Mouse (Mus musculus): ENCODE measurements at regions not wholly inside any gene's neighbourhood (a gene's known extent, or its start where the extent isn't known, plus 50 kb on each side); places are given as distances from the start of the nearest gene placed in this dataset.

- no peak for DNase-seq (ENCODE audit: low spot score in 2 of 2)
Observed at GRCm38 (mm10) chr13:35212276-35212675, 185.4 kb upstream of the Eci2 start.

DNA sequence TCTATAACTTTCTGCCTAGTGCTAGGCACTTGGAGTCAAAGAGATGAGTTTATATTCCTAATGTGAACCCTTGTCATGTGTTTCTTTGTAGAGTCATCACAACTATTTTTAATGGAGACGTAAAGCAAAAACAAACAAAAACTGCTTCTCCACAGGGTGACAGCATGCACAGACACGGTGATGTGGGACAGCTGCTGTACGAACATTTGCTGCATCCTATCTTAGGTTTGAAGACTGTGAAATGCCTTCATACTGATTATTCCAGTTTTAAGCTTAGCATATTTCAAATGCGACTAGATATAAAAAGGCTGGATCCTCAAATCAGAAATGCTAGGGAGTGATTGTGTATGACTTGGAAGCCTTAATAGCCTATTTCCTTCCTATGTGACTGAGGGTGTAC is 187.3 kb upstream of the Eci2 start:
- peak in 1 of 2 experiments; percentile 28 for DNase-seq (ENCODE audit: low spot score in 2 of 2)

DNA sequence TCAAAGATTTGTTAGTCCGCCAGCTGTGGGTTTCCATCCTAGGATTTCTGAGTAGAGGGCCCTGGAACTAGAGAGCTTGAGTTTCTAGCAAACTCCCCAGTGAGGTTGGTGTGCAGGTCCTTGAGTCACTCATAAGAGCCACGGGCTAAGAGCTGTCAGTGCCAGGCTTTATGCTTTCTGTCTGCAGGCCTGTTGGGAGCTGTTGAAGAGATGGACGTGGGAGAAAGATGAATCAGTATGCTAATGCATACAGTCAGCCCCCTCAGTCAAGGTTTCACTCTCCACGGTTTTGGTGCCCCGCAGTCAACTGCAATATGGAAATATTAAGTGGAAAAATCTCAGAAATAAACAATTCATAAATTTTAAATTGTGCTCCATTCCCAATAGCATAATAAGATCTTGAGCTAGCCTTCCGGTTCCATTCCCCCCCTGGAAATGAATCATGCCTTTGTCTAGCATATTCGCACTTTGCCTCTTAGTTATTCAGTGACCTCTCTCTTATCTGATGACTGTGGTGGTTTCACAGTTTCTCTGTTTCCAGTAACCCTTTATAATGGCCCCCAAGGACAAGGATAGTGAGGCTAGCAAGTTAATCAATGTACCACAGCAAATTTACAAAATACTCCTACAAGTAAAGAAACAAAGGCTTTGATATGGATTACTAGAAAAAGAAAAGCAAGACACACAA is 199.4 kb upstream of the Eci2 start:
- no peak for DNase-seq (ENCODE audit: low spot score in 2 of 2)

GRCm38 (mm10) chr13:35226944-35227343 is 200.0 kb upstream of the Eci2 start:
- DNase-seq (ENCODE audit: low spot score in 2 of 2) = no peak

DNA sequence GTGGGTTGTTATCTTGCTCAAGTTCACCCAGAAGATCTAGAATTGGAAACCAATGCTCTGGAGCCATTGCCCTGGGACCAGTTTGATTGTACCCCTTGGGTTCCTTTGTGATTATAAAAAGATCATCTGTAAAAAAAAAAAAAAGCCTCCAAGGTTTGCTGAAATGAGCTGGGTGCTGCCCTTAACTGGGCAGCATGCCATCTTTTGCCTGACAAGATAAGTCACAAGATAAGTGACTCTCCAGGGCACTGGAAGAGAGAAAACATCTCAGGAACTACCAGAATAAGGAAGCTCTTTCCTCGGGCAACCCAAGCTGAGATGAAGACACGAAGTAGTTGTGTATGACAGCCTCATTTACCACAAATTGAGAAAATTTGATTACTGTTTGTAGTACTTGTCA is 202.7 kb upstream of the Eci2 start:
- DNase-seq (ENCODE audit: low spot score in 2 of 2) = no peak

DNA sequence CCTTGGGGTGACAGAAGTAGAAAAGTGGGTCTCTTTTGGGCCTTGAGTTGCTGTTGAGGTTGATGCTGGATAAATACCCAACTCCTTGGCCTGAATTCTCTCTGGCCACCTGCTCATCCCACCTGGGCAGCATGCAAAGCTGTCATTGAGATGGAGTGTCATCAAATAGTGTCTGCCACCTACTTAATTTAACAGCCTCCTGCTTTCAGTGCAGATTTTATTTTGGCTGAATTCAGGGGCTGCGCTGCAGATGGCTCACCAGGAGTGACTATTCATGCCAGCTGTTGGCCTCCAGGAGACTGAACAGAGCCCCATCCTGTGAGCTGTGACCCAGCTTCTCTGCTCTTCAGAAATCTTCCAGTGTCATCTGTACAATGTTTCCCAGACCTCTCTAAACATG is 206.7 kb upstream of the Eci2 start:
- DNase-seq (ENCODE audit: low spot score in 2 of 2) = no peak

DNA sequence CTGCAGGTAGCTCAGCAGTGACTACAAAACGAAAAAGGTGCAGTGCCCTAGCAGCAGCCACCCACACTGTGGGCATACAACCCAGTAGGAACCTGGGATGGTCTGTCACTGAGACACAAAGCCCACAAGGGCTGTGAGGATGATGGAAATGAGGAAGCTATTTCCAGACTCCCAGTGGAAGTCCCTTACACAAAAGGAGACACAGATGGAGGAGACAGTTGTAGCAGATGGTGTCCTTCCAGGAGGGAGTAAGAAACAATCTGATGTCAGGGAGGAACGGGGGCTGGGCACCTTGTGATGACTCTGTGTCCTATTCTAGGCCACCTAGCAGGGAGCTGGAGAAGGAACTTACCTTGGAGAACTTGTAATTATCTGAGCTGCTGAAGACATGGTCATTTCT is 214.5 kb upstream of the Eci2 start:
- peak; percentile 63 to 73 for DNase-seq (ENCODE audit: low spot score in 2 of 2)

DNA sequence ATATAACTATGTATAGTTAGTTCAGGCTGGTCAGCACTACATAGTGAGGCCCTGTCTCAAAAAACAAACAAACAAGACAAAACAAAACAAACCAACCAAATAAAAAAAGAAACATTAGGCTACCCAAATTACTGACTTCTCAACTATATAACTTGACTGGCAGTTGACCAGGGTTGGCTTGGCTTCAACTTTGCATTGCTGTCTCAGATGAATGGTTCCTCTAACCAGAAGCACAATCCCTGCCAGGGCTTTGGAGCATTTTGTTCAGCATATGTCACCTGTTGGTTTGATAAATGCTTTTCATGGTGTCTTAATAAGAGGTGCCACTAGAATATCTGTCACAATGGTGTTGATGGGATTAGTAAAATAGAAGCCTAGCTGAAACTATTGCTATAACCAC is 217.1 kb upstream of the Eci2 start:
- DNase-seq (ENCODE audit: low spot score in 2 of 2) = no peak

DNA sequence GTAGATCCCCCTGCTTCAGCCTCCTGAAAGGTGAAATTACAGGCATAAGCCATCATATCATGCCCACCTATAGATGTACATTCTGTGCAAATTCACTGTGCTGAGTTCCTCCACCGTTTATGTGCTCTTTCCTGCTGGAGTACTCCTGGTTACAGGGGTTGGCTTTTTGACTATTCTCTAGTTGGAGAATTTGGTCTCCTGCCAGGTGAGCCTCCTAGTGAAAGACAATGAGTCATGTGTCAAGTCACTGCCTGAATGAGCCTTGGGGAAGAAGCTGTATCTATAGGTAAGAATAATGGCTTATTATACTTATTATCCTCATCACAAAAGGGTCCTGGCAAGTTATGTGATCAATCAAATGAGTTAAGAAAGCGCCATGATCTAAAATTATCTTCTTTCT is 230.5 kb upstream of the Eci2 start:
- DNase-seq (ENCODE audit: low spot score in 2 of 2) = no peak

DNA sequence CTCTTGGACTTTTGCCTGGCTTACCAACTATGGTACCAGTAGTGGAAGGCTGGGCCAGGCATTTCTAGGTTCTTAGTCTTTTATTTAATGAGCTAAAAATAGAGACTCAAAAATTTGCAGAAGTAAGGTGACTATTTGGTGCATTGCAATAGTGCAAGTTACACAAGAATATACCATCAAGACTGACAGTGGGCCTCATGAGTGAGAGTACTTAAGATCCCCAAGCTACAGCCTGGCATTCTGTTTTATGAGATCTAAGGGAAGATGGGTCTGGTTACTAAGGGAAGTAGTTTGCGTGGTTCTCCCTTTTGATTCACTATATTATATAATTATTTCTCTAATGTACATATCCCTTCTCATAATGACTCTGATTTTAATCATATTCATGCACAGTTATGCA is 231.8 kb upstream of the Eci2 start:
- DNase-seq (ENCODE audit: low spot score in 2 of 2) = no peak

DNA sequence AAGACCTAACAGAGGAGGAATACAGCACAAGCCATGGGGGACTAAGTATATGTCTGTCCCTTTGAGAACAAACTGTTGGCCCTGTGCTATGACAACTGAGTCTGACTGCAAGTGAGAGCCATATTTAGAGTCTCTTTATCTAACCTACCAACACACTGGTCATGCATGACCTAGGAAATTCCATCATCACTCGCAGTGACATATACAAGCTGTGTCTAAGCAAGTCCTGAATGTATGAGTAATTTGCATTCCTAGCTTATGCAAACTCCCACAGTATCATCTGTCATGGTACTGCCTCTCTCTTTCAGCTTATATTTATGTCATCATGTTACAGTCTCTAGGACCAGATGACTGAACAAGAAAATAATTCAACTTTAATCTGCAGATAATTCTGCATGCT is 257.1 kb upstream of the Eci2 start:
- DNase-seq (ENCODE audit: low spot score in 2 of 2) = no peak

DNA sequence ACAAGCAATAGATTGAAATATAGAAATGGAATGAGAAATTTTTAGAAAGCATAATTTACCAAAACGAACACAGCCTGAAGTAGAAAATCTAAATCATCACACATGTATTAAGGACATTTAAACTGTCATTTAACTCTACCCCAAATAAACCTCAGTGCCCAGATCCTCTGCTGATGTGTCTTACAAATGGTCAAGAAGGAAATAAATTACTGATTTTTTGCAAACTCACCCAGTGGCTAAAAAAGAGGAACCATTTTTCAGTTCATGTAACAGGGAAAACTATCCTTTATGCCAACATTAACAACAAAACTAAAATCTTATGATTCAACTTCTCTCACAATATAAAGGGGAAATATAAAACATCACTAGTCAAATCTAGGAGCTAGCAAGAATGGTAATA is 275.2 kb upstream of the Eci2 start:
- no peak for DNase-seq (ENCODE audit: low spot score in 2 of 2)

- no peak for DNase-seq (ENCODE audit: low spot score in 2 of 2)
Observed at GRCm38 (mm10) chr13:35316772-35317171, 289.9 kb upstream of the Eci2 start.

- DNase-seq (ENCODE audit: low spot score in 2 of 2) = no peak
Observed at GRCm38 (mm10) chr13:35326682-35327242, 299.9 kb upstream of the Eci2 start.

DNA sequence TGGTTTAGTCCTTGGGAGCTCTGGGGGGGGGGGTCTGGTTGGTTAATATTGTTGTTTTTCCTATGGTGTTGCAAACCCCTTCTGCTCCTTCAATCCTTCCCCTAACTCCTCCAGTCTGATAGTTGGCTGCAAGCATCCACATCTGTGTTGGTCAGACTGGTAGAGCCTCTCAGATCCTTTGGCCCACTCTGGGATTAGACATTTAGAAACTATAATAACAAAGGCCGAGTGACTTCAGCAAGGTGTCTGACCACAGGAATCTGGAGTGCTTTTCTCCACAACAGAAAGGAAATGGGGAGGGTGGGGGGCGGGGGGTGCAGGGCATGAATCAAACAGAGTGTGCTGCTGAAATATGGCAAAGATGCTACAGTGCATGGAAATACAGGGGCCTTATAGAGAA is 301.4 kb upstream of the Eci2 start:
- DNase-seq (ENCODE audit: low spot score in 2 of 2) = no peak

GRCm38 (mm10) chr13:35330926-35331325 is 304.0 kb upstream of the Eci2 start:
- no peak for DNase-seq (ENCODE audit: low spot score in 2 of 2)

- DNase-seq (ENCODE audit: low spot score in 2 of 2) = peak; percentile 32 to 56
Observed at GRCm38 (mm10) chr13:35345507-35346129, 314.0 kb upstream of the Cdyl start.

DNA sequence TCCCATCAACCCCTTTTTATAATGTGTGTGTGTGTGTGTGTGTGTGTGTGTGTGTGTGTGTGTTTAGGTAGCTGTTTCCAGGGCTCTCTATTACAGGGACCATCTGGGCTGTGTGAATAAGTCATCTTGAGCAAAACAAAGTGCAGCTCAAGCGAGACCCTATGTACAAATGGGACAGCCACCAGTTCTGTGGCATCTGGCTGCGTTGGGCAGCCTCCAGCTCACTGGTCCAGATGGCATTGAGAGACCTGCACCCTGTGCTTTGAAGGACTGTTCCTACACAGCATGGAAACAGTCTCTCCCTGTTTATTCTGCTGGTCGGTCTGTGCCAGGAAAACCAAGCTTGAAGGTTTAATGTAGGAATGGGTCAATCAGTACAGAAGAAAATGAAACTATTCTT is 311.4 kb upstream of the Cdyl start:
- DNase-seq (ENCODE audit: low spot score in 2 of 2) = peak; percentile 32 to 49

DNA sequence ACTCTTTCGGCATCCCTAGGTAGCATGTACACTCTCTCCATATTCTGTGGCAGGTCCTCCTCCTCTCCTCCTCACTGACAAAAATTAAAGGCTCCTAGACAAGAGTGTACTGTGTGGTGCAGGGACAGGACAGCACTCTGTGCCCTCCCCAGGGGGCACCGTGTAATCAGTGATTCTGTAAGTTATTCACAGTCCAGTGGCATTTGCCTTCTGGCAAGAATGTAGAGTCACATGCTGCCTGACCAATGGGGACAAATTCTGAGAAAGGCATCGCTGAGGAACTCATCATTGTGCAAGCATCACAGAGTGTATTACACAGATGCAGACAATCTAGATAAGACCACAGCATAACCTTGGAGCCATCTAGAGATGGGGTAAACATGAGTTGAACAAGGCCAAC is 300.3 kb upstream of the Cdyl start:
- no peak for DNase-seq (ENCODE audit: low spot score in 2 of 2)

DNA sequence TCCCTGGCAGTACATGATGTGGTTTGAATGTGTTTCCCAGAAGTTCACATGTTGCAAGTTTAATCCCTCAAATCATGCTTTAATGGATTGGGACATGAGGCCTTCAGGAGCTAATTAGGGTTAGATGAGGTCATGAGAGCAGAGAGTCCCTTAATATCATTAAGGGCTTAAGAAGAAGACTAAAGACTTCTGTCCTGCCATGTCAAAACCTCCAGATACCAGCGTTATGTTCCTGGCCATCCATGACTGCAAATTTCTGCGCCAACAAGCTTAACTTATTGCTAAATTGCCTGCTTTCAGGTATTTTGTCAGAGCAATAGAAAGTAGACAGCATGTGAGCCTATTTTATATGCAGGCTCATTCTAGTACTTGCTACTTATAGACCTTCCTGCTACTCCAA is 282.1 kb upstream of the Cdyl start:
- no peak for DNase-seq (ENCODE audit: low spot score in 2 of 2)

- no peak for DNase-seq (ENCODE audit: low spot score in 2 of 2)
Observed at GRCm38 (mm10) chr13:35379500-35379899, 280.1 kb upstream of the Cdyl start.

DNA sequence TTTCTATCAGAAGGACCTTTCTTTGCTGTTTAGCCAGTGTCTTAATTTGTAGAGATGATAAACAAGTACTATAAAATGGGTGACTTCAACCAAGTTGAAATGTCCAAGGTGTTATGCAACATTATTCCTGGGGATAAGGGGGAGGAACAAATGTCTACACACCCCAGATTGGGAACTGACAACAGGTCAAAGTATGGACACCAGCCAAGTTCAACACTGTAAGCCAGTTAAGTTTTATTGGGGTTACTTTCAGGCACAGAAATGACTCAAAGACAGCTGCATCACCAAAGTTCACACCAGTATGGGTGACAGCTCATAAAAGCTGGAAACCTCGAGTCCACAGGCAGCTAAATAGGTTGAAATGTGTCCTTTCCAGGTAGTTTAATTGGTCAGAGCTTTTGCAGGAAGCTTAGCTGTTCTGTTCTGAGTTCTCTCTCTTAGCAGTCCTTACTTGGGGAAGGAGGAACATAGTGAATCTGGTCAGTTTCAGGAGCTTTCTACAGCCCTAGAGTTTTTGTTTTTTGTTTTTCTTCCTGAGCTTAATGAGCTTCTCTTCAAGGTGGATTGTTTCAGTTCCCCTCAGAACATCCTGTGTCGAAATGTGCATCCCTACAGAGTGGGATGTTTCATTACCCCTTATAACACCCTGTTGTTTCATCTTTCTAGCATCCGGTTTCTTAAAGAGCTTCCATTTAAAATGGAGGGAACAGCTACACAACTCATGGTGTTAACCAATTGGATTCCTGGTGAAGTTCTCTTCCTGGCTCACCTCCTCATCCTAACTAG is 279.2 kb upstream of the Cdyl start:
- no peak for DNase-seq (ENCODE audit: low spot score in 2 of 2)

DNA sequence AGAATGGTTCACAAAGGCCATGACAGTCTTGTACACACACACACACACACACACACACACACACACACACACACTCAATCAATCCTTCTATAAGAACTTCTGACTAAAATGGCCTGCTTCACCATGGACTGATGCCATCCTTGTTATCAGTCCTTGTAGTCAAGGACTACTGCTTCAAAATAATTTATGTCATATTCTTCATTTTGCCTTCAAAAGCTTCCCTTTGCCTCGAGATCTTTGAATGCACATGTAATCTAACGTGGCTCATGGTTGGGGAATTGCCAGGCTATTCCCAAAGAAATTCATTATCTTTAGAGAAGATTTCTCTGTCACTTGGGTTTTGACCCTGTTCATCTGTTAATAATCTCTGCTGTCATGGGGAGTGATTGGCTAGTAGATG is 278.0 kb upstream of the Cdyl start:
- no peak for DNase-seq (ENCODE audit: low spot score in 2 of 2)
